Mouse (Mus musculus) G1E-ER4 (cell line): ENCODE results near the gene Eif2b4. TPM values are rescaled to one million over a fixed set of nuclear protein-coding genes. Genes with fewer than 3 reads are reported as not detected.

Source experiments
- GATA1 ChIP-seq: IDR thresholded peaks from one replicate; pipeline ENCODE4 v1.8.0; 2012; ENCODE audit warnings: low read length, inconsistent platforms
- polyA plus RNA-seq: library from polyadenylated mRNA; stranded (reverse); fragments of >175 nt; gene quantifications from 2 replicates; pipeline ENCODE4 v1.2.3, GENCODE M21; 2012

Eif2b4 gene
- polyA plus RNA-seq, 1 experiment, result 311 TPM

DNA sequence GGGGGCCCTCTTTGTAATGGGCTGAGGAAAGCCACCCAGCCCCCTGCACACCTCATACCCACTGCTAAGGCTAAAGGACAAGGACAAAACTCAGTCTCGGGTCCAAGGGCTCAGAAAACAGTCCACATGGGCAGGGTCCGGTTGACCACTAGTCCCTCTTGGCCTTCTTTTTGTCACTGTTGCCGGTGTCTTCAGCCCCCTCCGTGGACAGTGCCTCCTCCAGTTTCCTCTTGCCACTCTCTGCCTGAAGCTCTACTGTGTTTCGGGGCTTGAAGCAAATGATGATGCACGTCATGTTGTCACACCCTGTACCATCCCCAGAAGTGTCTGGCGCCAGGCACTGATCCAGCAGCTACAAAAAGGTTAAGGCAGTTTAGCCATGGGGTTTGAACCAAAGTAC lies 9.7 kb upstream of the Eif2b4 start:
- TF ChIP-seq GATA1, result no peak

DNA sequence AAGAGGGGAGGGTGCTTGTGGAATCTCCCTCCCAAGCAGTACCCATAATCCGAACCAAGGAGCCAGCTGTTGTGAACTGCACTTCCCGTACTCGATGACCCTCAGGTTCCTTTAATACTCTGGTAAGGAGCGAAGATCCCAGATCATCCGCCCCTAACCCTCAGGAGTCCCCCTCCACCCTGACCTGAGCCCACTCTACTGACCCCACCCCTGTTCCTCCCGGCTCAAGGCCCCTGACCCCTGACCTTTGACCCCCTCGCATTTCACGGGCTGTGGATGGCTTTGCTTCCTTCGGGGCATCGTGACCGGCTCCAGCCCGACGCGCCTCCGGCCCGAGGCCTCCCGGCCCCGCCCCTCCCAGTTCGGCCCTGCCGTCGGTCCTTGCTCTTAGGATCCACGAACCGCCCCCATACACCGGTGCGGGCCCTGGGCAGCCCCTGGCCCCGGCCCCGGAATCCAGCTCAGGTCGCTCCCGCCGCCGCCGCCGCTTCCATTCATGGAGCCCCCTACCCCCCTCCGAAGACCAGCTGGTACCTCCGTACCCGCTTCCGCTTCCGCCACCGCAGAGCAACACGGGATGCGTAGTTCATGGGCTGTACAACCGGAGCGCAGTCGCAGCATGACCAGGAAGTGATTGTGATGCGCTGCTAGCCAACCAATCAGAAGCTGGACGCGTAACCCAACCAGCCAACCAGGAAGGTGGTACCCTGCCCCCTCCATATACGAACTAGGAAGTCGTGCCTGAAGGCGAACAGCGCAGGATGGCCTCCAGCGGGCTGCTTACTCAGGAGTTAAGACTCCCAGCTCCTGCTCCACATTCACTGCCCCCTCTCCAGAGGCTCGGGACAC lies 8.7 kb upstream of the Eif2b4 start, which contains the start of gene Zfp513:
Gene Zfp513 (minus strand): TSS at position 562 of the 849 bp plus-strand sequence.
- no peak for TF ChIP-seq GATA1

- TF ChIP-seq GATA1, result no peak
Observed at GRCm38 (mm10) chr5:31201042-31201741, 8.0 kb upstream of the Eif2b4 start.

DNA sequence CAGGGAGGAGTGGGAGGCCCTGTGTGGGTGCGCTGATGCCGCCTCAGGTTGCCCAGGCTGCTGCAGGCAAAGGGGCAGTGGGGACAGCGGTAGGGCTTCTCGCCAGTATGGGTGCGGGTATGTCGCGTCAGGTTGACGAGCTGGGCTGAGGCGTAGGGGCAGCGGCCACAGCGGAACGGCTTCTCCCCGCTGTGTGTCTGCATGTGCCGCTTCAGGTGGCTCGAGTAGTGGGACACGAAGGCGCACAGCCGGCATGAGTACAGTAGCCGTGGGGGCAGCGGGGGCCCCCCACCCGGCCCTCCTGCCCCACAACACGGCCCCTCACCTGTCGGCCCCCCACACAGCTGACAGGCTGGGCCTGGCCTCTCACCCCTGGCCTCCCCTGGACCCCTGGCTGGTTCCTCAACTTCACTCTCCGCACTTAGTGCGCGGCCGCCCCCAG lies 7.1 kb upstream of the Eif2b4 start:
- TF ChIP-seq GATA1, result no peak

DNA sequence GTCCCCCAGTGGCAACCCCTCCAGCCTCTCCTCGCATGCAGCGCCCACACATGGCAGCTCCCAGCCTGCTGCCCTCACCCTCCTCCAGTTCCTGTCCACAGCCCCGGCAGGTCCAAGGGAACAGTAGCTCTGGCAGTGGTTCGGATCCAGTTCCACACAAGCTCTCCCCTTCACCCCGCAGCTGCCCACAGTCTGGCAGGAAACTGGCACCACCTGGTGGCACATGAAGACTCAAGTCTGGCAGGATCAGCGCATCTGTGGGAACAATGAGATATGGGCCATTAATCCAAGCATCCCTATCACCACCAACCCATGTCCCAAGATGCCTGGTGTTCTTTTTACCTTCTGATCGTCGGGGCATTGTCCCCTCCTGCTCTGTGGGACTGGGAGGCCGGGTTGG lies 6.7 kb upstream of the Eif2b4 start:
- TF ChIP-seq GATA1, result no peak

GRCm38 (mm10) chr5:31199321-31199892 lies 6.2 kb upstream of the Eif2b4 start:
- no peak for TF ChIP-seq GATA1

DNA sequence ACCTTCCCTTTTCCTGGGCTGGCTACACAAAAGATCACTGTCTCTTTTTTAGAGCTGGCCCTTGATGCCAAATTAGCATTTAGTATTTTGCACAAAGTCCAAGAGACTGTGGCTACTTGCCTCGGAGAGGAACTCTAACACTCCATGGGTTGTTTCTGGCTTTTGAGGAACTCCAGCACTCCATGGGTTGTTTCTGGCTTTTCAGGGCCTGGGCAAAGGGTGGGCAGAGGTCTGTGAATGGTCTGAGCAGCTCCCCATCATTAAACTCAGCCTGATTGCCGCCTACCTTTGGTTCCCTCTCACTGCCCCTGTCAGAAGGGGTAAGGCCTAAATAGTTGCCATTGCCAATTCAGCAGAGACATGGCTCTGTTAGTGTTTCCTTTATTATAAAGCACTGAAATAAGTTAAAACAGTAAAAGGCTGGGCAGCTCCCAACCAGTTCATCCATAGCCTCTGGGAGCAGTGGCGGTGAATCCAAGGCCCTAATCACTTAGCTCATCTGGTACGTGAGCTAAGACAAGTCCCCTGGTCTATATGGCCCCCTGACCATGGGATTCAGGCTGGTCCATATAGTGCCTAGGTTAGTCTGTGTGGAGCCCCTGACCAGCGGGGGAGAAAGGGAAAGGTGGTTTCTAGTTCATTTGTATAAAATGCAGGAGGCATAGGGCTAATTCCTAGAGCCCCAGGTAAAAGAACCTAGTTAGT lies 5.5 kb upstream of the Eif2b4 start:
- no peak for TF ChIP-seq GATA1

GRCm38 (mm10) chr5:31198170-31198569 lies 4.9 kb upstream of the Eif2b4 start:
- TF ChIP-seq GATA1, result no peak

DNA sequence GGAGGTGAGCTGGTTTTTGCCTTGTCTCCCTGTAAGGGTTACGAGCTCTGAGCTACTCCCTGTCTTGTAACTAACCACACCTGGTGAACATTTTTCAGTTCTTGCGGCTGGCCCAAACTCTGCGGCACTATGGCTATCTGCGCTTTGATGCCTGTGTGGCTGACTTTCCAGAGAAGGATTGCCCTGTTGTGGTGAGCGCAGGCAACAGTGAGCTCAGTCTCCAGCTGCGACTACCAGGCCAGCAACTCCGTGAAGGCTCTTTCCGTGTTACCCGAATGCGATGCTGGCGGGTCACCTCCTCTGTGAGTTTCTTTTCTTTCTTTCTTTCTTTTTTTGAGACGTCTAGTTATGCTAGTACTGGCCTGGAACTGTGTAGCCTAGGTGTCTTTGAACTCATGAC lies 3.8 kb upstream of the Eif2b4 start:
- no peak for TF ChIP-seq GATA1

DNA sequence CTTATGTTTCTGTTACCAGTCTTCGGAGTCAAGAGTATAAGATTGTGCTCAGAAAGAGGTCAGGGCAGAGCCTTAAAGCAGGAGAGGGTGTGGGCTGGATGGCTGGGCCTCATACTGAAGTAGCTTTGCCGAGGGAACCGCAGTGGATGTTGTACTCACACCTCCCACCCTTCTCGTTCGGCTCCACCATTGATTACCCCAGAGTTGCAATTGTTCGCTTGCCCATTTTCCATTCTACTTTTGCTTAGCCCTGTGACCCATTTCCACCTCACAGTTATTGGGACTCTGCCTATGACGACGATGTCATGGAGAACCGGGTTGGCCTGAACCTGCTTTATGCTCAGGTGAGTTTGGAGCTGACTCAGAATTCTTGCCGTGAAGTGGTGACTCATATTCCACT lies 3.0 kb upstream of the Eif2b4 start:
- no peak for TF ChIP-seq GATA1

DNA sequence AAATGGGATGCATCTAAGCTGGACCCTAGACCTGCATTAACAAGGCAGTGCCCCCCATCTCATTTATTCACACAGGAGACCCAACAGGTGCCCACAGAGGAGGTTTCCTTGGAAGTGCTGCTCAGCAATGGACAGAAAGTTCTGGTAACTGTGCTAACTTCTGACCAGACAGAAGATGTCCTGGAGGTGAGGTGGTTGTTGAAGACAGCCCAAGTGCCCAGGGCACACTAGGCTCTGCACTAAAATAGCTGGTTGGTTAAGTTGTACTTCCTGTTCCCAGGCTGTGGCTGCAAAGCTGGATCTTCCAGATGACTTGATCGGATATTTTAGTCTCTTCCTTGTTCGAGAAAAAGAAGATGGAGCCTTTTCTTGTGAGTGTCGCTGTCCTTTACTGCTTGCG lies 2.4 kb upstream of the Eif2b4 start:
- no peak for TF ChIP-seq GATA1

- TF ChIP-seq GATA1, result no peak
Observed at GRCm38 (mm10) chr5:31194486-31195485, 1.6 kb upstream of the Eif2b4 start.

DNA sequence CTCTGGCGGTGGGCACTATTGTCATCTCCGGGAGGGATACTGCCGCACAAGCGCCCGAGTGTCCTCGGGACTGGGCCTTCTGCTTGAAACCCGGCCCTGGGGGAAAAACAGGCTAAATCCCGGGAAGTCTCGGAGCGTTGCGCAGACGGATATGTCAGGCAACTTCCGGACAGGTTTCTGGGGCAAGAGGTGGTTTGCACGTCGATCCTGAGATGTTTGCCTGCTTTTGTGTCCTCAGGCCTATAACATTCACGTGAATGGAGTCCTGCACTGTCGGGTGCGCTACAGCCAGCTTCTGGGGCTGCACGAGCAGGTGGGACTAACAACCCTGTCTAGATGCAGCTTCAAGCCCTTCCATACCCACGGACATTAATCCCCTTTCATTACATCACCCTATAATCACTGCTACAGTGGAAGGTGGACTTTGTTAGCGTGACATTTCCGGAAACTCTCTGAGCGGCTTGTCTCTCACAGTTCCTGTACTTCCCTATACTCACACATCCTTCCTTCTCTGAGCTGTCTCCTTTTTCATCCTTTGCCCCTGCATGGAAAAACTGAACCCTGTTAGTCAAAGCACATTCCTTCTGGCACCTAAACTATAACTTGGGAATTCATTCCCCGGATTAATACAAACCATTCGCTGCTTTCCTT lies 526 bp upstream of the Eif2b4 start:
- no peak for TF ChIP-seq GATA1
